Mouse (Mus musculus): ENCODE results near the gene Rhou.
"Not testable (repeated sequence)": the region's sequence is repeated elsewhere in the genome, so short reads cannot be mapped to it uniquely, and the experiment has no call there.

Rhou gene

DNA sequence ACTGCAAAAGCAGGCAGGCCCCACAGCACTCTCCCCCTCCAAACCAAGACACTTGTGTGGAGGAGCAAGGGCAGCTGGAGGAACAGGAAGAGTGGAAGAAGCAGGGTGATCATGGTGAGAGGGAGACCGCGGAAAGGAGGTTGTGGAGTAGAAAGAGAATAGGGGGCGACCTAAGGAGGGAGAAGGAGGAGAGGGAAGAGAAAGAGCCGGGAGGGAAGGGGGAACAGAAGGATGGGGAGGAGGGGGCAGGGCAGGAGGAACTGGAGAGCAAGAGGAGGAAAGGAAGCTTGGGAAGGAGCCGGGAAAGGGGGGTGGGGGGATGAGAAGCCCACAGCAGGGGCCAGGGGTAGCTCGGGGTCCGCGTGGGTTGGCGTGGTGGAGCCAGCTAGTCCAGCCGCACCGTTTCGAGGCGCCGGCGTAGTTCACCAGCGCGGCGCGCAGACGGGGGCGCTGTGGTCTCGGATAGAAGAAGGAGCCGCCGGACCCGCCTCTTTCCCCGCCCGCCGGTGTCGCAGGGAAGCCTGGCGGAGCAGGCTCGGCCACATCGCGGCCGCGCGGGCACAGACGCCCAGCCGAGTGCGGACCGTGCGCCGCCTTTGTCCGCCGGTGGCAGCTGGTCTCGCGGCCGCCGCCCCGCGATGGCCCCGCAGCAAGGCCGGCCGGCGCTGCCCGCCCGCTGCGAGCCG, at the start of gene Rhou:
TSS of gene Rhou (plus strand) at position 622 of the 686 bp plus-strand sequence.
- DNase-seq (ENCODE audit: low read depth, low spot score): peak; percentile 92

- DNase-seq (ENCODE audit: low read depth, low spot score): not testable (repeated sequence)
These were observed 41.1 kb upstream of the Rhou start for GRCm38 (mm10) chr8:123612652-123613051.

DNA sequence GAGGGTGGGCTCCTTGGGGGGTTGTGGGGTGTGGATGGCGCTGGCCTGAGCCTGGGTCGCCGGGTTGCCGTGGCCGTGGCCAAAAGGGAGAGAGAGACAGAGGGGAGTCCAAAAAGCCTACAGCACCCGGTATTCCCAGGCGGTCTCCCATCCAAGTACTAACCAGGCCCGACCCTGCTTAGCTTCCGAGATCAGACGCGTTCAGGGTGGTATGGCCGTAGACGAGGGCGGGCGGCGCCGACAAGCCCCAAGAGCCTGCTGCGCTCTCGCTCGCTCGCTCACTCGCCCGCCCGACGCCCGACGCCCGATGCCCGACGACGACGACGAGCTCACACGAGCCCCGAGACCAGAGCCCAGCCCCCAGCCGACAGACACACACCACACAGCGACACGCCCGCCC, 30.2 kb upstream of the Rhou start:
- DNase-seq (ENCODE audit: low read depth, low spot score): not testable (repeated sequence)

- no peak for DNase-seq (ENCODE audit: low read depth, low spot score)
These were observed 29.5 kb upstream of the Rhou start for GRCm38 (mm10) chr8:123624274-123624673.

- no peak for DNase-seq (ENCODE audit: low read depth, low spot score)
These were observed 29.0 kb upstream of the Rhou start for GRCm38 (mm10) chr8:123624702-123625101.

GRCm38 (mm10) chr8:123625717-123626116, 28.0 kb upstream of the Rhou start:
- peak; percentile 58 for DNase-seq (ENCODE audit: low read depth, low spot score)

DNA sequence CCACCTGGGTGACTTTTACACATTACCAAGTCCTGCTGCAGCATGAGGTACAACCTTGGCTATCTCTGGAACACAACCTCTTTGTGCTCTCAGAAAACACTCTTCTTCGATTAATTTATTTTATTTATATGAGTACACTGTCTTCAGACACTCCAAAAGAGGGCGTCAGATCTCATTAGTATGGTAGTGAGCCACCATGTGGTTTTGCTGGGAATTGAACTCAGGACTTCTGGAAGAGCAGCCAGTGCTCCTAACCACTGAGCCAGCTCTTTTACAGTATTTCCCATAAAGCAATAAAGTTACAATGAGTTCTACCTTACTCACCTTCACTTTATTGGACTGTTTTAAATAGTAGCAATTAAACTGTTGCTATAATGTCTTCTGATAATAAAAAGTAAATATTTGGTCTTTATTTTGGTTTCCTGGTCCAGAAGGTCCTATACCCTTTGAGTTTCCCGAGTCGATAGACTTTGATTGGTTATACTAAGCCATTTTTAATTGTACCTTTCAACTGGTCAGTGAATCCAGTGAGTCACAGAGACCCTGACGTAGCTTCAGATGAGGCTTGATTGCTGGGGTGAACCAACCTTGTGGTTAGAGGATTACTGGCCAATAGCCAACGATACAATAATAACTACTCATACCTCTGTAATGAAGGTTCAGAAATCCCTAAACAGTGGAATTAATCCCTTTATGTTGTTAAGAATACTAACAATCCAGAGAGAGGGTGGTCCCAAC, 26.1 kb upstream of the Rhou start:
- peak; percentile 41 for DNase-seq (ENCODE audit: low read depth, low spot score)

GRCm38 (mm10) chr8:123628253-123628967, 25.3 kb upstream of the Rhou start:
- DNase-seq (ENCODE audit: low read depth, low spot score): peak; percentile 77

DNA sequence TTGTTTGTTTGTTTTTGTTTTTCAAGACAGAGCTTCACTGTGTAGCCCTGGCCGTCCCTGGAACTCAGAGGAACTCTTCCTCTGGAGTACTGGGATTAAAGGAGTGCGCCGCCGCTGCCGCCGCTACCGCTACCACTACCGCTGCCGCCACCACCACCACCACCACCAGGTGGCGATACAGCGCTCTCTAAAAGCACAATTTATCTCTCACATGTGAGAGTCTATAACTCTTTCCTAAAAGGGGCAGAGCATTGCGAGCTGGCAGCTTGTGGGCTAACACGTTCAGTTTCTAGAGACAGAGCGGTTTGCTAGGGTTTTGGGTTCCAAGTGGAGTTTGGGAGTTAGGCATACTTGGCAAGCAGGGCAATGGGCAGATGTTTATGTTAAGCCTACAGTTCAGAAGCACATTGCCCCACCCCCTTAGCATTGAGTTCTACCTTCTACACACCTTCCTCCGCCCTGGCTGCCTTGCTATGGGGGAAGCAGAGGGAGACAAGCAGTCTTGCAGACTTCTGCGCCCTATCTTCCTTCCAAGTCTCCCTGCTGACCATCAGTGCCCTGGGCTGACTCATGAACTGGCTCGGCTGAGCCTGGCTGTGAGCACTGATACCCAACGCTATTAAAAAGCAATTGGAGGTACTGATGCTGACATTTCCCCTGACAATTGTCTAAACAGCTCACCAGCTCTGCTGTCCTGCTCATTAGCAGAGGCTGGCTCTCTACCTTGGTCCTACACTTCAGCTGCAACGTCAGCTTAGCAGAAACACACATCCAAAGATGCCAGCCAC, 24.6 kb upstream of the Rhou start:
- peak; percentile 87 for DNase-seq (ENCODE audit: low read depth, low spot score)

DNA sequence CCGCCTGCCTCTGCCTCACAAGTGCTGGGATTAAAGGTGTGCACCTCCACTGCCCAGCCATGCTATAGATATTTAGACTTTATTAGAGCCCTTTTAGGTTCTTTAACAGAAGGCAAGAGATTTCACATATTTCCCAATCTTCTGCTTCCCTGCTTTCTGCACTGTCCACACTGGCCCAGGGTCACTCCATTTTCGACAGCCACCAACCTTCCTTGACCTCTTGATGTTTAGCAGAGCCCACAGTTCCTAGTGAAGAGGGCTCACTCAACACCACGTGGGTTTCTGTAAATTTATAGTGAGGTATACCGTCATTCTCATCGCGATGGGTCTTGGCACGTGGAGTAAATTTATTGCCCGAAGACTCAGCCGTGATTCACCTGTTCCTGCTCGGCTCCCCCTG, 23.7 kb upstream of the Rhou start:
- no peak for DNase-seq (ENCODE audit: low read depth, low spot score)

DNA sequence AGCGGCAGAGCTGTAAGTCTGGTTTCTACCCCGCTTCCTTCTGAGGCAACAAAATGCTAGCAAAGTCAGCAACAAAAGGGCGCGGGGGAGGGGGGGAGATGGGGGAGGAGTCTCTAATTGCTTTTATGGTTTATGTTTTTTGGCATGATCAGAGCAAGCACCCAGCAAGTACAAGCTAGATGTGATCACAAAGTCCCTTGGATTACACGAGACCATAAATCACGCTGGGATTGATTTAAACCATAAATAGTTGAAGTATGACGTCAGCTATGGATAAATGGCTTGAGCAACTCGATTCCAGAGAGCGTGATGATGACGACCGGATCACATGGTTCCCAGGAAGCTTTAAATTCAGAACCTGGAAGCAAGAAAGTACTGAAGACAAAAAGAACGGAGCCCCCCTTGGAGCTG, 22.9 kb upstream of the Rhou start:
- DNase-seq (ENCODE audit: low read depth, low spot score): no peak

DNA sequence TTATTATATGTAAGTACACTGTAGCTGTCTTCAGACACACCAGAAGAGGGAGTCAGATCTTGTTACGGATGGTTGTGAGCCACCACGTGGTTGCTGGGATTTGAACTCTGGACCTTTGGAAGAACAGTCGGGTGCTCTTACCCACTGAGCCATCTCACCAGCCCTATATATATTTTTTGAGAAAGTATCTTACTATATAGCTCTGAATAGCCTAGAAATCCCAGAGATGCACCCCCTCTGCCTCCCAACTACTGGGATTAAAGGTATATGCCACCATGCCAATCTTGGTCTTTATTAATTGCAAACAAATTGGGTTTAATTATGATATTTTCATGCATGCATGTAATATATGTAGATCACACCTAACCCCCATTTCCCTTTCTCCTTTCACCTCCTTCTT, 22.0 kb upstream of the Rhou start:
- not testable (repeated sequence) for DNase-seq (ENCODE audit: low read depth, low spot score)

GRCm38 (mm10) chr8:123632257-123632656, 21.5 kb upstream of the Rhou start:
- DNase-seq (ENCODE audit: low read depth, low spot score): no peak

- no peak for DNase-seq (ENCODE audit: low read depth, low spot score)
These were observed 19.9 kb upstream of the Rhou start for GRCm38 (mm10) chr8:123633801-123634200.

GRCm38 (mm10) chr8:123634395-123635131, 19.2 kb upstream of the Rhou start:
- no peak for DNase-seq (ENCODE audit: low read depth, low spot score)

DNA sequence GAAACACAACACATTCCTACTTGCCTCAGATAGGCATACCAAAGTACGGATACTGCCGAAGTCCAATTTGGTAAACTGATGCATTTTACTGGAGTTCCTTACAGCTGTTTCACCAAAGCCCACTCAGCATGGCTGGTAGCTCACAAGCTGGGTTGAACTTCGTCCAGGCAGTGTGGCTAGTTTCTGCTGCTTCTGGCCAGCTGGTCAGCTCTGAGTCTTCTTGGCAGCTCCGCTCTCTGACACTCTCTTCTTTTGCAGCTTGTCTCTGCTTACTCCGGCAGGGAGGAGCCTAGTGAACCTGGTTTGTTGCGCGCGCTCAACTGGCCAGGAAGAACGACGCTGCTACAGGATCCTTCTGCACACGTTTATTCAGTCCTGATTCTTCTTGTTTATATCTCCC, 18.1 kb upstream of the Rhou start:
- DNase-seq (ENCODE audit: low read depth, low spot score): no peak

DNA sequence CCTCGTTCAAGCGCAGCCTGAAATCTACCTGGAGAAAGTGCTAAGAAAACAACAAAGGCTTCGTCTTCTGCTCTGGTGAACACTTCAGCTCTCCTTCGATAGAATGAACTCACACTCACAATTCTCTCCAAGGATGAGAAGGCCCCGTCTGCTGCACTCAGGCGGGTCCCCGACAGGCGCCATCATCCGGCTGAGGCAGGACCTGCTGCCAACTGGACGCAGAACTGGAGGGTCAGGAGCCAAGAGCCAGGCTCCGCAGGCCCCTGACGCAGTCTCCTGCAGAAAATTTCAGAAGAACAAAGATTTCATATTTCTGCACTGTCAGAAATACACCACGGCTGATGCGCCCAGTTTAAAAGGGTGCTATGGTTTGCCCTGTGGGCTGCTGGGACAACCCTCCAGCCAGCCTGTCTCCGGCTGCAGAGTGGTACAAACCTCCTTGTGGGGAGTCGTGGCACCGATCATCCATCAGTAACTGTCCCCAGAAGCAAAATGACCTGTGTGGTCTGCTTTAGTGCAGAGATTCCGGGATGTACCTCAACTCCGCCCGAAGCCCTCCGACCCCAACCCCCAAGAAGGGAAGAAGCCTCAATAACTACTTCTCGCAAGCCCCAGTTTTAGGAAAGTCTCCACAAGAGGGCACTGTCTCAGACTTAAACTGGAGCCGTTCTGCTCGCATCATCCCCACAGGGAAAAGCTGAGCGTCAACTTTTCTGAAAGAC, 10.2 kb upstream of the Rhou start:
- peak; percentile 77 for DNase-seq (ENCODE audit: low read depth, low spot score)

DNA sequence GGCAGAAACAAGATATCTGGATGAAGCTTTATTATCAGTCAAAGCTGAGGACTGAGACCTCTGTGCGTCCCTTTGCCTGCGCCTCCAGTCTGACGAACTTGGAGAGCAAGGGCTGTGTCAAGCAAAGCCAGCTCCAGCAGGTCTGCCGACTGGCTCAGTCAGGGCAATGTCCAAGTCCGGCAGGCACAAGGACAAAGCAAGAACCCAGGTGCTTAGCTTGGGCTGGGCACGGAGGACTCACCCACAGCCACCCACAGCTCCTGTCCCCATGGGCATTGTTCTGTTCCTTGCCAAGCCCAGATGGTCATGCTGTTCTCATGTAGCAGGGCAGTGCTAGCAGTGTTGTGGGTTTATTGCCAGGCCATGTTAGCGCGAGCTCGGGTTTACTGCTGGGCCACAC, 8.5 kb upstream of the Rhou start:
- no peak for DNase-seq (ENCODE audit: low read depth, low spot score)

- DNase-seq (ENCODE audit: low read depth, low spot score): peak; percentile 39
These were observed 5.2 kb upstream of the Rhou start for GRCm38 (mm10) chr8:123648245-123649170.

Measured in ZHBTc4 (cell line).